Mouse (Mus musculus) erythroblast, embryonic 14.5 days (primary cell): Measurements from ENCODE around the gene Kcnc2. TPM values are rescaled to one million over a fixed set of nuclear protein-coding genes. Genes with fewer than 3 reads are reported as not detected.
"Not testable (repeated sequence)": the region's sequence is repeated elsewhere in the genome, so short reads cannot be mapped to it uniquely, and the experiment has no call there.

Experiments used
- H3K27me3 ChIP-seq: 2 replicates; pipeline ENCODE4 v1.6.1; 2012; ENCODE audit warnings: inconsistent platforms; ENCODE audit not compliant: control insufficient read depth
- H3K36me3 ChIP-seq: 2 replicates; pipeline ENCODE4 v1.6.1; 2012; ENCODE audit warnings: mild to moderate bottlenecking, inconsistent platforms; ENCODE audit not compliant: control insufficient read depth
- H3K4me1 ChIP-seq: 2 replicates; pipeline ENCODE4 v1.6.1; 2012; ENCODE audit warnings: inconsistent platforms; ENCODE audit not compliant: control insufficient read depth
- H3K4me3 ChIP-seq: replicated peaks from 2 replicates; pipeline ENCODE3; 2012; ENCODE audit warnings: moderate library complexity, mild to moderate bottlenecking, inconsistent platforms
- H3K9me3 ChIP-seq: 2 replicates; pipeline ENCODE4 v1.6.1; 2012; ENCODE audit warnings: low read length, inconsistent platforms, mixed read lengths; ENCODE audit not compliant: control insufficient read depth
- GATA1 ChIP-seq: IDR thresholded peaks from 2 replicates; pipeline ENCODE4 v1.6.1; 2012; ENCODE audit warnings: low read length, inconsistent platforms, mixed read lengths
- TAL1 ChIP-seq: IDR thresholded peaks from 3 replicates; pipeline ENCODE4 v1.6.1; 2012; ENCODE audit warnings: low read length, inconsistent platforms, mixed read lengths
- polyA plus RNA-seq: library from polyadenylated mRNA; stranded (reverse); fragments of >175 nt; gene quantifications from 2 replicates; pipeline ENCODE4 v1.2.3, GENCODE M21; 2012

The Kcnc2 gene
- polyA plus RNA-seq = 0.01 TPM in 1 of 2 replicates, not detected in the other

GRCm38 (mm10) chr10:112270887-112271802 is at the start of gene Kcnc2:
TSS of gene Kcnc2 (plus strand) at chr10:112271121.
- H3K9me3 ChIP-seq = peaks cover 6% of the 10 kb centered on the region; the same call in 1 of the 2 replicates
- H3K36me3 ChIP-seq = no peaks in the 10 kb centered on the region
- no peak within 1 kb of the TSS for H3K4me3 ChIP-seq
- peaks cover 42% of the 10 kb centered on the region for H3K27me3 ChIP-seq
- no peaks in the 10 kb centered on the region for H3K4me1 ChIP-seq
- no peak for TF ChIP-seq TAL1
- no peak for TF ChIP-seq GATA1

DNA sequence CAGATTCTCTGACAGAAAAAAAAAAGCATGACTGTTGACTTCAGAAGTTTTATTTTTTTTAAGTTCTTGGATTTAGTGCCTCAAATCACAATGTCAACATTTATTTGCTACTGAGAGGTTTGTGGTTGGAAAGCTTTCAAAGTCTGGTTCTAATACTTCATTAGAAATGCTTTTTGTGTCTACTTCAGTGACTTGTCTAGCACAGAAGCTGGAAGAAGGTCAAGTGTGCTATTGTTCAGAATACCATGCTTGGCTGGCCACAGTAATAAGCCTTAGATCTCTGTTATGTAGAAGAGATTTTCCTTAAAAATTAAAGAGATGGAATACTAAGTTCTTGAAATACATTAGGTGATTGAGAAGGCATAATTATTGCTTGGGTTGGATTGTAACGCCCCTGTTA is 43.8 kb upstream of the Kcnc2 start:
- Histone ChIP-seq H3K27me3 (no peaks in the 10 kb centered on the region), H3K4me1 (no peaks in the 10 kb centered on the region), H3K36me3 (no peaks in the 10 kb centered on the region), H3K9me3 (no peaks in the 10 kb centered on the region), H3K4me3 (no peak overlapping the region)
- TF ChIP-seq TAL1 (no peak), GATA1 (no peak)

GRCm38 (mm10) chr10:112229091-112229843 is 41.7 kb upstream of the Kcnc2 start:
- not testable (repeated sequence) for H3K36me3 ChIP-seq, H3K4me3 ChIP-seq, H3K9me3 ChIP-seq, H3K4me1 ChIP-seq, H3K27me3 ChIP-seq

DNA sequence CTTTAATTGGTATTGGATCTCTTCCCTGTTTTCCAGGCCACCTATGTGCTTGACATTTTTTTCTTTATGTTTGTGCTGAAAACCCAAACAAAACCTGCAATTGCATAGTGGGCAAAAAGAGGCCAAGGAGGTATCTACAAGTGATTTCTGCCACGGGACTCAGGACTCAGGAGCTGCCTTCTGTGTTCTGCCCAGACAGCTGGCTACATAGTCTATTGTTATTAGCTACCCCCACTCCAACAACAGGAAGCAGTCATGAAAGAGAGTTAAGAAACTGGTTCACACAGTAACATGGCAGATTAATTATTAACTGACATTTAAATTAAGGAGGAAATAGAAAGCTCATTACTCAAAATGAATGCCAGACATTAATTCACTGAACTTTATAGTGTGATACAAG is 38.2 kb upstream of the Kcnc2 start:
- H3K4me3 ChIP-seq, H3K4me1 ChIP-seq, H3K9me3 ChIP-seq, H3K36me3 ChIP-seq, H3K27me3 ChIP-seq: not testable (repeated sequence)

DNA sequence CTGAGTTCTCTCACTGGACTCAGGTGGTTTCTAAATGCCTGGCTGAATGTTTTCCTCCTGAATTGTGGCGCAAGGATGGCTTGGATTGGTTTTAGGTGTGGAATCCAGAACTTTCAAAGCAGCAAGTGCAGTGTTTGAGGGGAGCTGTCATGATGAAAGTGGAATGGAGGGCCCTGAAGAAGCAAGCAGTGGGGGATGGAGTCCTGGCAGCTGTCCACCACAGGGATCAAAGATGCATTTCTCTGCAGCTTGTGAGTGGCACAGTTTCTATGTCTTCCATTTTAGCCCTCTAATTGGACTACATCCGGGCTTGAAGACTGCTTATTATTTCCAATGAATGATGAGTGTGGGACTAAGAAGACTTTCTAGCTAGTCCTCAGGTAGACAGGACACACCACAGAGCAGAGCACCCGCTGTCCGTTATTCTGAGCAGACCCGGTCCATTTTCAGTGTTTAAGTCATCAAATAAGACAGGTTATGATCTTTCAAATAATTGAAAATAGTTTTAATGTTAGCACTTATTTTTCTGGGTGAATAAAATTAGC is 35.5 kb upstream of the Kcnc2 start:
- not testable (repeated sequence) for H3K36me3 ChIP-seq, H3K4me1 ChIP-seq, H3K27me3 ChIP-seq, H3K4me3 ChIP-seq, H3K9me3 ChIP-seq

DNA sequence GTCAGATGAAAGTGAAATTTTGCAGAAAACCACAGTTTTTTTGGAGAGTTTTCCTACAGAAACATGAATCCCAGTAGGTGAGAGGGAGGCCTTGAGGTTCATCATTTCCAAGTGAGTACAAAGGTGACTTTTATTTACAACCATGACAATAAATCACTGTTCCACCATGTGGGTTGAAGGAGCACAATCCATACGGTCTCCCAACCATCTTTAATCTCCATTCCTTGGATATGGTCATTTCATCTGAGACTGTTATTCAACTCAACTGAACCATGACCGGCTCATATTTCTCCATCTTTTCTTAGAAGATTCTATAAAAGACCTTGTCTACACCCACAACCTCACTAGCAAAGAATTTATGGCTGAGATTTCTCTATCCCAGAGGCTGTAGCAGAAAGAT is 22.6 kb upstream of the Kcnc2 start:
- no peaks in the 10 kb centered on the region for H3K4me1 ChIP-seq
- no peaks in the 10 kb centered on the region for H3K36me3 ChIP-seq
- H3K4me3 ChIP-seq = no peak overlapping the region
- H3K9me3 ChIP-seq = peaks cover 3% of the 10 kb centered on the region; the same call in 1 of the 2 replicates
- no peak for TF ChIP-seq TAL1
- no peak for TF ChIP-seq GATA1
- H3K27me3 ChIP-seq = no peaks in the 10 kb centered on the region

- Histone ChIP-seq H3K4me3 (no peak overlapping the region), H3K4me1 (no peaks in the 10 kb centered on the region), H3K27me3 (peaks cover 3% of the 10 kb centered on the region), H3K9me3 (no peaks in the 10 kb centered on the region), H3K36me3 (no peaks in the 10 kb centered on the region)
- TF ChIP-seq GATA1 (no peak), TAL1 (no peak)
These were observed 7.5 kb upstream of the Kcnc2 start for GRCm38 (mm10) chr10:112263467-112263866.

- no peak for TF ChIP-seq GATA1
- TF ChIP-seq TAL1 = no peak
- Histone ChIP-seq H3K27me3 (peaks cover 42% of the 10 kb centered on the region), H3K36me3 (no peaks in the 10 kb centered on the region), H3K9me3 (peaks cover 6% of the 10 kb centered on the region; the same call in 1 of the 2 replicates), H3K4me1 (no peaks in the 10 kb centered on the region), H3K4me3 (no peak overlapping the region)
These were observed 1.4 kb upstream of the Kcnc2 start for GRCm38 (mm10) chr10:112269481-112269880.

GRCm38 (mm10) chr10:112269939-112270781 is 761 bp upstream of the Kcnc2 start:
- no peaks in the 10 kb centered on the region for H3K4me1 ChIP-seq
- H3K9me3 ChIP-seq = peaks cover 6% of the 10 kb centered on the region; the same call in 1 of the 2 replicates
- TF ChIP-seq GATA1 (no peak), TAL1 (no peak)
- no peak overlapping the region for H3K4me3 ChIP-seq
- peaks cover 42% of the 10 kb centered on the region for H3K27me3 ChIP-seq
- no peaks in the 10 kb centered on the region for H3K36me3 ChIP-seq
